Mouse (Mus musculus) heart, embryonic 14.5 days (tissue): ENCODE data around the gene Syt8. TPM values are rescaled to one million over a fixed set of nuclear protein-coding genes. Genes with fewer than 3 reads are reported as not detected.
A peak's percentile ranks its signal among the peaks of the same experiment; 100 is the strongest.

Source experiments
- ATAC-seq: fragments of 200-750 bp; cut with Nextera tagmentation; 2 replicates; pipeline ENCODE4 v1.8.0; 2017; ENCODE audit warnings: low read depth, moderate TSS enrichment; ENCODE audit not compliant: insufficient number of reproducible peaks, insufficient read depth, low FRiP score
- H3K27ac ChIP-seq, 2 experiments: fragments of 200-500 bp in 1 of 2; fragments of 300-500 bp in 1 of 2; sonication (generic) in 1 of 2; replicated peaks in 1 of 2; 2 replicates each; pipeline ENCODE4 v1.5.1; 2012 to 2014; ENCODE audit warnings: low read depth in 2 of 2, low read length in 2 of 2, control low read depth in 1 of 2, mild to moderate bottlenecking in 1 of 2, mixed read lengths in 1 of 2; ENCODE audit not compliant: control insufficient read depth in 1 of 2, insufficient read depth in 1 of 2
- H3K27me3 ChIP-seq: fragments of 300-500 bp; sonication (generic); 2 replicates; pipeline ENCODE4 v1.6.1; 2014; ENCODE audit warnings: mild to moderate bottlenecking, low read length, control low read depth; ENCODE audit not compliant: control insufficient read depth, insufficient read depth
- H3K36me3 ChIP-seq: fragments of 300-500 bp; sonication (generic); 2 replicates; pipeline ENCODE4 v1.6.1; 2014; ENCODE audit warnings: mild to moderate bottlenecking, control low read depth, low read length, mixed read lengths; ENCODE audit not compliant: control insufficient read depth, insufficient read depth
- H3K4me1 ChIP-seq, 2 experiments: fragments of 200-500 bp in 1 of 2; fragments of 300-500 bp in 1 of 2; sonication (generic) in 1 of 2; 2 replicates each; pipeline ENCODE4 v1.6.1; 2012 to 2014; ENCODE audit warnings: low read length in 2 of 2, control low read depth in 1 of 2, mixed read lengths in 1 of 2; ENCODE audit not compliant: control insufficient read depth in 2 of 2, insufficient read depth in 2 of 2
- H3K4me2 ChIP-seq: fragments of 300-500 bp; sonication (generic); 2 replicates; pipeline ENCODE4 v1.6.1; 2014; ENCODE audit warnings: mild to moderate bottlenecking, low read length
- H3K4me3 ChIP-seq, 2 experiments: fragments of 200-500 bp in 1 of 2; fragments of 300-500 bp in 1 of 2; sonication (generic) in 1 of 2; 2 replicates each; pipeline ENCODE4 v1.5.1; 2012 to 2014; ENCODE audit warnings: low read length in 2 of 2, mild to moderate bottlenecking in 2 of 2, control low read depth in 1 of 2, low read depth in 1 of 2, moderate library complexity in 1 of 2; ENCODE audit not compliant: control insufficient read depth in 1 of 2, insufficient read depth in 1 of 2
- H3K9ac ChIP-seq: fragments of 300-500 bp; sonication (generic); 2 replicates; pipeline ENCODE4 v1.6.1; 2014; ENCODE audit warnings: mild to moderate bottlenecking, low read length
- H3K9me3 ChIP-seq: fragments of 300-500 bp; sonication (generic); 2 replicates; pipeline ENCODE4 v1.6.1; 2016; ENCODE audit warnings: low read length, control low read depth; ENCODE audit not compliant: control insufficient read depth
- WGBS: fragments of 180-500 bp; shearing (Covaris S2); extraction: QIAGEN DNeasy Blood & Tissue Kit; methylation state at CpG from one replicate; pipeline ENCODE4 v1.1.7; 2014; 5-methylcytosine and 5-hydroxymethylcytosine counted together
- polyA plus RNA-seq: library from polyadenylated mRNA; unstranded; fragments of >200 nt; fragmentation: Nextera tagmentation; extraction: Ambion mirVana; gene quantifications from 2 replicates; pipeline ENCODE4 v1.2.1, GENCODE M21; 2014

The Syt8 gene
- not detected in 2 replicates for polyA plus RNA-seq

DNA sequence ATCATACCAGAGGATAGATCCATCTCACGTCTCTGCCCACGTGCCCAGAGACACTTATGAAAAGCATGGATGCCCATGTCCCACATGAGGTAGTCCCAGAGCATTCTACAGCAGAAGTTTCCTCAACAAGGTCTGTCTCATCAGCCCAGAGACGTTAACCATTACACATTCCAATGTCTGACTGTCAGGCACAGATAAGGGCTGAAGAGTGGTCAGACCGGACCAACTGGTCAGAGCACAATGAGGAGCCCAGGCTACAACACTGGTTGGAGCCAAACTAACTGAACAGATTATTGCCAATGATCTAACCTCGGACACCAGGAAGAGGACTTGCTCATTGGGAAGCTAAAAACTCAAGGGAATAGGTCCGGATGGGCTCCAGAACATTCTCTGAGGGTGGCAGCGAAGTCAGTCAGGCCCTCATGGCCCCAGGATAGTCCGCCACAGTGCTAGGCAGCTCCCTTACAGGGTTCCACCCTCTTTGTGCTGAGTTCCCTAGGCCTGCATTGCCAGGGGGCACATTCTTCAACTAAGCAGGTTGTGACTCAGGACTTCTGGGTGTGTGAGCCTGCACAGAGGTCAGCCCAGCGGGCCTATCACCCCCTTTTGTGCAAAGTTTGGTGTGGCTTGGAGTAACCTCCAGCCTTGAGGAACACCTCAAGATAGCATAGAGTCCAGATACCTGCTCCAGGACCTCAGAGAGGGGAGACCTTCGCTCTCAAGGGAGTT lies at the start of gene Syt8:
TSS of gene Syt8 (plus strand) at position 714 of the 729 bp plus-strand sequence.
- WGBS, result 63% methylated on average over 10 of the region's 10 CpGs
- ATAC-seq, result no peak
- Histone ChIP-seq H3K27ac (peak within 1 kb of the TSS; percentile 29 to 60; a peak in 3 of 4 replicates), H3K36me3 (no peaks in the 10 kb centered on the region), H3K27me3 (no peaks in the 10 kb centered on the region), H3K9ac (0 out of 2 replicates have a peak within 1 kb of the TSS, but pooled peaks have one; percentile 0), H3K4me1 (peaks cover 25 to 29% of the 10 kb centered on the region in 2 experiments), H3K4me3 (no peak within 1 kb of the TSS), H3K9me3 (no peaks in the 10 kb centered on the region), H3K4me2 (no peak within 1 kb of the TSS)

GRCm38 (mm10) chr7:142385742-142386403 lies 48.8 kb upstream of the Syt8 start:
- Histone ChIP-seq H3K9ac (peak overlapping the region; percentile 84), H3K4me1 (peaks cover 15 to 17% of the 10 kb centered on the region in 2 experiments), H3K27me3 (no peaks in the 10 kb centered on the region), H3K9me3 (no peaks in the 10 kb centered on the region), H3K27ac (peak overlapping the region in 1 of 2 experiments; percentile 71; a peak in 2 of 4 replicates), H3K4me2 (peak overlapping the region; percentile 76), H3K4me3 (peak overlapping the region; percentile 52 to 63), H3K36me3 (peaks cover 51% of the 10 kb centered on the region)
- ATAC-seq, result no peak
- 87% methylated on average over 3 of the region's 3 CpGs for WGBS

DNA sequence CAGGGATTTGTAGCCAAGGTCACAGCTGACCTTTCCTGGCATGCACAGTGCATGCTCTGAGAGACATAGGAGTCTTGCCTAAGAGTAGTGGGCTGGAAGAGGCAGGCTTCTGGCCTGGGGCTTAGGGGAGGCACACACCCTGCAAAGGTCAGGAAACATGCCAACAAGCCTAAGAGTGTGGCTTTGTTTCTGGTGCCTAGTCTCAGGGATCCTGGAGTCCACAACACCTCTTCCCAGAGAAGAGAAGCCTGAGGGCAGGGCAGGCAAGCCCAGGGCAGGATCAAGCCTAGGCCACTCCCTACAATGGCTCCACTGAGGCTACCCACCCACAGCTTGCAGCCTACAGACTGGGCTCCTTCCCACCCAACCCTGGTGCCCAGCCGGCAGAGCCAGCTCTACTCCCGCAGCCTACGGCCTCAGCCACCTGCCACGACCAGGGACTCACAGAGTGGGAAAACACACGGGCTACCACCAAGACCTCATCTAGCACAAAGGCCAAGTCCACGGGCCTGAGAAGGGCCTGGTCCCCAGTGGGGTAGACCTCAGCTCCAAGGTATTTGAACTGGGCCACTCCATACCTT lies 47.9 kb upstream of the Syt8 start:
- peaks cover 42% of the 10 kb centered on the region for H3K36me3 ChIP-seq
- no peaks in the 10 kb centered on the region for H3K27me3 ChIP-seq
- H3K4me2 ChIP-seq, result peak overlapping the region; percentile 76
- H3K27ac ChIP-seq, result peak overlapping the region; percentile 12 to 71
- no peak; the same call in 1 of the 2 replicates for ATAC-seq
- peak overlapping the region; percentile 52 to 63 for H3K4me3 ChIP-seq
- 46% methylated on average over 6 of the region's 6 CpGs for WGBS
- peak overlapping the region; percentile 84 for H3K9ac ChIP-seq
- peaks cover 15 to 17% of the 10 kb centered on the region in 2 experiments for H3K4me1 ChIP-seq
- H3K9me3 ChIP-seq, result no peaks in the 10 kb centered on the region

DNA sequence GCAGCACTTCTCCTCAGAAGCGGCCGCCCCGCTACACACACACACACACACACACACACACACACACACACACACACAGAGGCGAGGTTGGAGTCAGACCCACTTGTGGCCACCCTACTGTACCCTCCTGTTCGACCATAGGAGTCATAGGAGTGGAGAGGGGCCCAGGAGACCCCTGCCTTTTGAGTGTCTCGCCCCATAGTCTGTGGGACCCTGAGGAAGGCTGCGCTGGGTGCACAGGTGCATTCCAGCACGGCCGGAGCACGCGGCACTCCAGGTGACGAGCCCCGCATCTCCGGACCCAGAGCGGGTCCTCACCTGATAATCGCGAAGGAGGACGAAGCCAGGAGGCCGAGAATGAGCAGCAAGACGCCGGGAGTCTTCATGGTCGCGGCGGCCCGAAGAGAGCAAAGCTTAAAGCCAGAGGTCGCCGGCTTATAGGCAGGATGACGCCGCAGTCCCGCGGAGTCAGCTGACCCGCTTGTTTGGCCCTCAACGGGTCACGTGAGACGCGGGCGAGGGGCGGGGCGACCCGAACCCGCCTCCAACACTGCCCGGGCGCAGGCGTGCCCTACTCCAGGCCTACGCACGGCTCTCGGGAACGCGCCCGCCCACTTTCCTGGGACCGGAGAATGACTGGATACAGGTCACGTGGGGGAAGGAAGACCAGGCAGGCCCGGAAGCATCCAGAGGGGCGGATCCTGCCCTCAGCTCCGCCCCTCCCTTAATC lies 47.1 kb upstream of the Syt8 start, which contains the start of gene Ctsd:
TSS of gene Ctsd (minus strand) at position 620 of the 730 bp plus-strand sequence.
- H3K9me3 ChIP-seq, result no peaks in the 10 kb centered on the region
- peak within 1 kb of the TSS; percentile 54 to 71 for H3K27ac ChIP-seq
- H3K4me3 ChIP-seq, result peak within 1 kb of the TSS; percentile 52 to 63
- under 1% methylated on average over 55 of the region's 55 CpGs for WGBS
- H3K36me3 ChIP-seq, result peaks cover 34% of the 10 kb centered on the region
- H3K4me1 ChIP-seq, result peaks cover 15 to 17% of the 10 kb centered on the region in 2 experiments
- H3K9ac ChIP-seq, result peak within 1 kb of the TSS; percentile 84
- peak within 1 kb of the TSS; percentile 76 for H3K4me2 ChIP-seq
- no peaks in the 10 kb centered on the region for H3K27me3 ChIP-seq
- peak; percentile 94 for ATAC-seq

GRCm38 (mm10) chr7:142388198-142388597 lies 46.5 kb upstream of the Syt8 start:
- peak overlapping the region; percentile 52 to 63 for H3K4me3 ChIP-seq
- no peaks in the 10 kb centered on the region for H3K27me3 ChIP-seq
- no peak overlapping the region for H3K9ac ChIP-seq
- peak overlapping the region; percentile 76 for H3K4me2 ChIP-seq
- no peak for ATAC-seq
- H3K4me1 ChIP-seq, result peaks cover 15 to 17% of the 10 kb centered on the region in 2 experiments
- H3K9me3 ChIP-seq, result no peaks in the 10 kb centered on the region
- H3K27ac ChIP-seq, result peak overlapping the region; percentile 54 to 64
- peaks cover 27% of the 10 kb centered on the region for H3K36me3 ChIP-seq
- WGBS, result 94% methylated on average over 1 of the region's 1 CpGs

DNA sequence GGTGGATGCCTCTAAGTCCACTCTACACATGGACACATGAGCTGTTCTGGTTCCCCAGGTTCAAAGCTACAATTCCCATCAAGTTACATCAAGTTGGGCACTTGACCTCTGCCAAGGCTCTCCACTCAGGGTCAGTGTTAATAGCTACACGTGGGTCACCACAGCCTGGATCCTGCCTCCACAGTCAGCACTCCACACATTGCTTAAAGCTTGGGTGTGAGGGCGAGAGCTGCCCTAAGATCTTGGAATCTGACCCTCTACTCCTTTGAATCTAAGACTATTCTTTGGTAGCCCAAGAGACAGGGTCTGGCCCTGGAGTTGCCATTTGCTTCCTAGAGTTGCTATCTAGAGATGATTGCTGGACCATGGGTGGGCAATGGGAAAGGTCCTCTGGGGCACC lies 45.9 kb upstream of the Syt8 start:
- H3K4me3 ChIP-seq, result no peak overlapping the region
- peaks cover 15 to 17% of the 10 kb centered on the region in 2 experiments for H3K4me1 ChIP-seq
- 86% methylated on average over 2 of the region's 2 CpGs for WGBS
- no peak overlapping the region for H3K27ac ChIP-seq
- peaks cover 22% of the 10 kb centered on the region for H3K36me3 ChIP-seq
- H3K4me2 ChIP-seq, result no peak overlapping the region
- H3K9ac ChIP-seq, result no peak overlapping the region
- ATAC-seq, result no peak
- H3K27me3 ChIP-seq, result no peaks in the 10 kb centered on the region
- H3K9me3 ChIP-seq, result no peaks in the 10 kb centered on the region
